Mouse (Mus musculus) cerebellum, postnatal 36 days (tissue): ENCODE measurements around the gene Mettl8.

ENCODE experiments used
- DNase-seq, 2 experiments: peaks; one replicate each; pipeline ENCODE4 v3.0.0; 2021 to 2022; ENCODE audit warnings: mixed read lengths in 2 of 2

The Mettl8 gene

GRCm38 (mm10) chr2:70922814-70923213 is 132.6 kb downstream of the Mettl8 start:
- DNase-seq, result no peak

GRCm38 (mm10) chr2:70920937-70921596 is 134.3 kb downstream of the Mettl8 start:
- no peak for DNase-seq

- no peak for DNase-seq
Observed at GRCm38 (mm10) chr2:70919913-70920522, 135.4 kb downstream of the Mettl8 start.

GRCm38 (mm10) chr2:70918516-70918915 is 136.9 kb downstream of the Mettl8 start:
- DNase-seq, result no peak
